ENCODE assay signal across 10 mouse cellular contexts in the genomic region with DNA sequence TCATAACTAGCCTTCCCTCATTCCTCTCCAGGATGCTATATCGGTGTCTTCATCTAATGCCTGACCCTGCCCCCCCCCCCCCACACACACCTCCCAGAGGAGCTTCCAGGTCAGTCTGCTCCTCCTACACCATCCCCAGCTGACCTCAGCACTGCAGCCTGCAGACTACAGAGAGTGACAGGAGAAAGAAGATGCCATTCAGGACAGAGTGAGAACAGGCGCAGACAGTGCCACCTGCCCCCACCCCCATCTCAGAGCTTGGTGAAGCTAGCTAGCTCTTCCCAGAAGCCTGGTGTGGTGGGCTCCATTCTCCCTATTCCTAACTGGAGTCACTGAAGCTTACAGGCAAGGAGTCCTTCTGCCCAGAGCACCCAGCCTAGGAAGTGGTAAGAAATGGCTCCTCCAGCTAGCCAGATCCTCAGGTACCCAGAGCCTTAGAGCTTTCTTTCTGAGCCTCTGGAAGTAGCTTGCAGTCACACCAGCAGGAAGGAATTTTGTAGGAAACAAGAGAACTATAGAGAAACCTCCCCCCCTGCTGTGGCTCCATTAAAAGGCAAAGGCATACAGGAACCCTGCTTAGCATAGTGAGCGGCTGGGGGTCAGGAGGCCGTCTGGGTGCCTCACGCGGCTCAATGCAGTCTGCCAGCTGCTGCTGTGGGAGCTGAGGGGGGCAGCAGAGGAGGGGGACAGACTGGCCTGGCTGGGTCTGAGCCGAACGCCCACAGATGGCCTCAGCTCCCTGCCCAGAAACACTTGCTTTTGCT. TPM values are rescaled to one million over a fixed set of nuclear protein-coding genes. Genes with fewer than 3 reads are reported as not detected.
DNase-seq lines count a peak whose midpoint lies in the region; ATAC-seq and TF ChIP-seq lines count a peak whose summit lies in the region.
"Had no signal": no experiment of that assay in that cellular context is flagged by ENCODE, and none has a peak within 500 bp of the region (broad histone marks: within the 10 kb centered on the region; RNA-seq: fewer than 3 reads in every experiment).

No protein-coding gene starts in this region.

- H3K27me3 ChIP-seq in hindbrain, embryonic 11.5 days (ENCODE audit: control insufficient read depth, insufficient read depth, low read length), result no peaks in the 10 kb centered on the region
- H3K27me3 ChIP-seq in midbrain, embryonic 10.5 days (ENCODE audit: low read depth, poor library complexity, severe bottlenecking), result peaks cover 26% of the 10 kb centered on the region

- peak; percentile 93 for ATAC-seq in hindbrain, embryonic 11.5 days (ENCODE audit: low FRiP score)
- ATAC-seq in erythroblast, adult 5-6 weeks (replicated peaks; ENCODE audit: low FRiP score, poor library complexity, severe bottlenecking), result no peak

- no peak for TF ChIP-seq CTCF in brain, embryonic 14.5 days (IDR thresholded peaks at IDR 0.05; ENCODE audit: borderline replicate concordance, extremely low read depth, insufficient read depth, insufficient read length)

- DNase-seq in NIH3T3 (ENCODE audit: low read depth), result peak; percentile 61
- DNase-seq in brain, embryonic 14.5 days (ENCODE audit: low read depth), result peak; percentile 93
- peak; percentile 83 for DNase-seq in hindbrain, embryonic 11.5 days (ENCODE audit: low spot score)
- peak; percentile 82 for DNase-seq in midbrain, embryonic 10.5 days (ENCODE audit: low spot score)
- DNase-seq in frontal cortex, adult 2 months (ENCODE audit: extremely low spot score in 1 of 2, low spot score in 1 of 2), result no peak
- DNase-seq in ovary, postnatal 14 days (ENCODE audit: low spot score), result no peak
- DNase-seq in urinary bladder, postnatal 10 days (ENCODE audit: low spot score), result no peak
- DNase-seq: cerebellum, postnatal 25 days had no signal

- H3K36me3 ChIP-seq in hindbrain, embryonic 11.5 days (ENCODE audit: control insufficient read depth, insufficient read depth, low read length), result no peaks in the 10 kb centered on the region
- no peaks in the 10 kb centered on the region for H3K36me3 ChIP-seq in midbrain, embryonic 10.5 days
- H3K36me3 ChIP-seq: liver, embryonic 15.5 days had no signal

- H3K9me3 ChIP-seq in hindbrain, embryonic 11.5 days (ENCODE audit: control insufficient read depth, low read length), result no peaks in the 10 kb centered on the region
- H3K9me3 ChIP-seq in midbrain, embryonic 10.5 days (replicated peaks), result no peaks in the 10 kb centered on the region
- H3K9me3 ChIP-seq: liver, embryonic 15.5 days had no signal

- WGBS in hindbrain, embryonic 11.5 days, result 2% methylated on average over 8 of the region's 8 CpGs
- 6% methylated on average over 8 of the region's 8 CpGs for whole genome bisulfite sequencing in midbrain, embryonic 10.5 days

- H3K27ac ChIP-seq in hindbrain, embryonic 11.5 days (ENCODE audit: low read depth, low read length), result peak overlapping the region; percentile 80
- H3K27ac ChIP-seq in midbrain, embryonic 10.5 days (replicated peaks), result peak overlapping the region; percentile 89
- H3K27ac ChIP-seq: liver, embryonic 15.5 days had no signal

- H3K9ac ChIP-seq in hindbrain, embryonic 11.5 days (ENCODE audit: low read depth, low read length), result 0 out of 2 replicates have a peak overlapping the region, but pooled peaks have one; percentile 8
- H3K9ac ChIP-seq: liver, embryonic 15.5 days had no signal

- peak overlapping the region; percentile 19 for H3K4me2 ChIP-seq in hindbrain, embryonic 11.5 days (replicated peaks; ENCODE audit: low read depth, low read length)
- H3K4me2 ChIP-seq: liver, embryonic 15.5 days had no signal

- no peak for TF ChIP-seq POLR2A in brain, embryonic 14.5 days (IDR thresholded peaks at IDR 0.05; ENCODE audit: borderline replicate concordance, extremely low read depth, insufficient read depth, insufficient read length, poor library complexity, severe bottlenecking)

- H3K4me1 ChIP-seq in hindbrain, embryonic 11.5 days (replicated peaks; ENCODE audit: control insufficient read depth, insufficient read depth, low read length), result peaks cover 33% of the 10 kb centered on the region
- H3K4me1 ChIP-seq in midbrain, embryonic 10.5 days, result peaks cover 72% of the 10 kb centered on the region
- H3K4me1 ChIP-seq: liver, embryonic 15.5 days had no signal

- no peak overlapping the region for H3K4me3 ChIP-seq in hindbrain, embryonic 11.5 days (ENCODE audit: low read depth, low read length)
- peak overlapping the region; percentile 34 for H3K4me3 ChIP-seq in midbrain, embryonic 10.5 days
- H3K4me3 ChIP-seq: liver, embryonic 15.5 days had no signal

RNA-seq across cellular contexts. Expression of gene Tns1, which starts 13.1 kb away (rescaled TPM):
- polyA plus RNA-seq in brain, embryonic 14.5 days (2012; rRNA removed), result 7.9 and 15.1 TPM in 2 replicates
- 16.1 and 17.3 TPM in 2 replicates for polyA plus RNA-seq in hindbrain, embryonic 11.5 days (2014; fragmentation: Nextera tagmentation; extraction: Ambion mirVana)
- 10.3 and 13.4 TPM in 2 replicates for polyA plus RNA-seq in midbrain, embryonic 10.5 days (2016; fragmentation: Nextera tagmentation; extraction: Ambion mirVana)
- polyA plus RNA-seq in frontal cortex, adult 2 months (2012; rRNA removed), result 22.4 and 25.7 TPM in 2 replicates
- total RNA-seq in erythroblast, adult 5-6 weeks (2015; ENCODE audit: low replicate concordance), result 8.5 and 9.2 TPM in 2 replicates
- total RNA-seq in erythroblast, adult 5-6 weeks (2017; ENCODE audit: low replicate concordance), result 11.9 and 21.6 TPM in 2 replicates

RNA-seq across cellular contexts. Expression of gene Rufy4, which starts 14.2 kb away (rescaled TPM):
- 0.52 and 0.86 TPM in 2 replicates for polyA plus RNA-seq in brain, embryonic 14.5 days (2012; rRNA removed)
- polyA plus RNA-seq in hindbrain, embryonic 11.5 days (2014; fragmentation: Nextera tagmentation; extraction: Ambion mirVana), result 0.56 and 0.66 TPM in 2 replicates
- 0.29 and 0.51 TPM in 2 replicates for polyA plus RNA-seq in midbrain, embryonic 10.5 days (2016; fragmentation: Nextera tagmentation; extraction: Ambion mirVana)
- polyA plus RNA-seq in frontal cortex, adult 2 months (2012; rRNA removed), result 0.08 TPM in 2 replicates
- not detected in 2 replicates for total RNA-seq in erythroblast, adult 5-6 weeks (2015; ENCODE audit: low replicate concordance)
- not detected in 2 replicates for total RNA-seq in erythroblast, adult 5-6 weeks (2017; ENCODE audit: low replicate concordance)
- polyA plus RNA-seq: liver, embryonic 15.5 days had no signal

RNA-seq across cellular contexts. Expression of gene Cxcr2, which starts 42.7 kb away (rescaled TPM):
- 0.06 and 0.08 TPM in 2 replicates for polyA plus RNA-seq in brain, embryonic 14.5 days (2012; rRNA removed)
- polyA plus RNA-seq in hindbrain, embryonic 11.5 days (2014; fragmentation: Nextera tagmentation; extraction: Ambion mirVana), result 0.05 and 0.10 TPM in 2 replicates
- 0.07 TPM in 1 of 2 replicates, not detected in the other for polyA plus RNA-seq in midbrain, embryonic 10.5 days (2016; fragmentation: Nextera tagmentation; extraction: Ambion mirVana)
- polyA plus RNA-seq in frontal cortex, adult 2 months (2012; rRNA removed), result 0.04 and 0.19 TPM in 2 replicates
- total RNA-seq in erythroblast, adult 5-6 weeks (2015; ENCODE audit: low replicate concordance), result 19.2 and 25.7 TPM in 2 replicates
- total RNA-seq in erythroblast, adult 5-6 weeks (2017; ENCODE audit: low replicate concordance), result 23.0 and 24.7 TPM in 2 replicates

Comparison
In these comparisons a context has a peak if more than half of its experiments do, and no peak if none do; other contexts are left out.
1. DNase-seq: peak in NIH3T3 (single experiment), brain, embryonic 14.5 days (single experiment), hindbrain, embryonic 11.5 days (single experiment) and midbrain, embryonic 10.5 days (single experiment); none in frontal cortex, adult 2 months (0 of 2), ovary, postnatal 14 days (single experiment) and urinary bladder, postnatal 10 days (single experiment).